Mouse (Mus musculus): ENCODE measurements around the gene Snx18. TPM values are rescaled to one million over a fixed set of nuclear protein-coding genes. Genes with fewer than 3 reads are reported as not detected.

Gene Snx18
- total and polyA plus RNA-seq, 3 experiments, result 8.3 to 20.4 (median 18.0) TPM

DNA sequence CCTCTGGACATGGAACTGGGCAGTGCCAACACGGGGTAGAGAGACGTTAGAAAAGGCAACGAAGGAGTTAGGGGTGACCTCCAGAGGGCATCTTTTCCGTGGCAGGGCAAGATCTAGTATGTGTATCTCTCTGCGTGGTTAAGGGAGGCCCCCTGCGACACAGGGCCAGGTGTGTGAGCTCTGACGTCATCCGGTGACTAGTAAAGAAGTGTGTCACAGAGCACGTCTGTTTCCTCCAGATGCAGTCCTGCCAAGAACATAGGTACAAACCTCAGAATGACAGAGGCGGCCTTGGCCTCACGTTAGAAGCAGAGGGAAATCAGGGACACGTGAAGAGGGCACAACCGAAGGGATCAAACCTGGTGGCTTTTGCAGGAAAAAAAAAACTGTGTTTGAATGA lies 44.1 kb downstream of the Snx18 start:
- Histone ChIP-seq H3K79me2 (replicated peaks; ENCODE audit: control insufficient read depth, insufficient read depth, low read length) (no peaks in the 10 kb centered on the region), H3K4me3 (no peak overlapping the region), H3K9ac (ENCODE audit: low read depth, low read length) (no peak overlapping the region), H3K27me3 (ENCODE audit: control insufficient read depth, insufficient read depth, low read length) (no peaks in the 10 kb centered on the region; the same call in 1 of the 2 replicates), H3K36me3 (ENCODE audit: control insufficient read depth, insufficient read depth, low read length) (no peaks in the 10 kb centered on the region), H3K4me1 (ENCODE audit: control insufficient read depth, insufficient read depth, low read length) (no peaks in the 10 kb centered on the region), H3K27ac (no peak overlapping the region)
- no peak for TF ChIP-seq CTCF (IDR thresholded peaks at IDR 0.05)
- no peak for TF ChIP-seq EP300 (IDR thresholded peaks at IDR 0.05; ENCODE audit: insufficient read depth, low read depth, low read length)
- TF ChIP-seq POLR2A (IDR thresholded peaks at IDR 0.05; ENCODE audit: insufficient read depth, low read depth, low read length), result no peak
- WGBS, result 88% methylated on average over 13 of the region's 13 CpGs
- intact Hi-C loops (cut with DNase I), result no loop called here
- DNase-seq, result no peak

DNA sequence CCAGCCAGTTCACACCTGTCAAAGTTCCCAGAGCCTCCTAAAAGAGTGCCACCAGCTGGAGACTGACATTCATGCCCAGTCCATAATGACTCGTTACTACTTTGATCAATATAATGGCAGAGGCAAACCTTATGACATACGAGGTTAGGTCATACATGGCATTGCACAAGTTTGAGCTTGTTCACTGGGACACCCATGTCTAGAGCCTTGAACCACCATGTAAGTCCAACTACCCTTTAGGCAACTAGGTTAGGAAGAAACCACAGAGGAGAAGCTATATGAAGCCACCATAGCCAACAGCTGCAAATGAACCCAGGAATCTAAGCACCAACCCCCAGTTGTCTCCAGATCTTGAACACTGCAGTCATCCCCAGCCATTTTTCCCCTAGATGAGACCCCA lies 45.0 kb downstream of the Snx18 start:
- Histone ChIP-seq H3K36me3 (ENCODE audit: control insufficient read depth, insufficient read depth, low read length) (no peaks in the 10 kb centered on the region), H3K27ac (no peak overlapping the region), H3K4me1 (ENCODE audit: control insufficient read depth, insufficient read depth, low read length) (no peaks in the 10 kb centered on the region), H3K4me3 (no peak overlapping the region), H3K9ac (ENCODE audit: low read depth, low read length) (no peak overlapping the region), H3K79me2 (replicated peaks; ENCODE audit: control insufficient read depth, insufficient read depth, low read length) (no peaks in the 10 kb centered on the region), H3K27me3 (ENCODE audit: control insufficient read depth, insufficient read depth, low read length) (no peaks in the 10 kb centered on the region; the same call in 1 of the 2 replicates)
- no peak for DNase-seq
- TF ChIP-seq CTCF (IDR thresholded peaks at IDR 0.05) (no peak), EP300 (IDR thresholded peaks at IDR 0.05; ENCODE audit: insufficient read depth, low read depth, low read length) (no peak), POLR2A (IDR thresholded peaks at IDR 0.05; ENCODE audit: insufficient read depth, low read depth, low read length) (no peak)
- WGBS, result 89% methylated on average over 2 of the region's 2 CpGs
- intact Hi-C loops (cut with DNase I), result no loop called here

DNA sequence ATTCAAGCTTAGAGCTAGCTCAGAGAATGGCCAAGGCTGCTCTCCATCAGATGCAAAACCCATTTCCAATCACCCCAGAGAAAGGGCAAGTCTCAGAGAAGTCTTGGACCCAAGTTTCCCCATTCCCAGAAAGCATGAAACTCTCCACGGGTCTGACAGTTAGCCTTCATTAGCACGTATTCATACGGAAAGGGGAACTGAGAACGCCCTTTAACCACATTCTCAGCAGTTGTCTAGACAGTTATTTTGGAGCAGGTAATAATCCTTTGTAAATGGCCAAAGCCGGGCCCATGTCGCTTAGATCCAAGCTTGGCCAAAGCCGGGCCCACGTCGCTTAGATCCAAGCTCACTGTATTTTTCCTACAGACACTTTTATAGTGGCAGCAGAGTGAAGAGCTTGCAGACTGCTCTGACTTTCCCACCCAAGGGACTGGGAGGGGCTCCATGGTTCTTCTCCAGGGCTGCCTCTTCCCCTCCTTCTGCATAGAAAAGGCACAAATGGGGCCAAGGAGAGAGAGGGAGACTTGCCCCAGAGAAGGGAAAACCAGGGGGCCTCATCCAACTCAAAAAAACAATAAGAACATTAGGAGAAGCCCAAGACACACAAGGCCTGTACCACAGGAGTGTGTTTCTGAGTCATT lies 46.2 kb downstream of the Snx18 start:
- TF ChIP-seq CTCF (IDR thresholded peaks at IDR 0.05) (no peak), POLR2A (IDR thresholded peaks at IDR 0.05; ENCODE audit: insufficient read depth, low read depth, low read length) (no peak), EP300 (IDR thresholded peaks at IDR 0.05; ENCODE audit: insufficient read depth, low read depth, low read length) (no peak)
- DNase-seq, result peak in 1 of 2 experiments; percentile 57
- WGBS, result 78% methylated on average over 9 of the region's 9 CpGs
- H3K27ac ChIP-seq, result peak overlapping the region; percentile 31
- no peaks in the 10 kb centered on the region for H3K36me3 ChIP-seq (ENCODE audit: control insufficient read depth, insufficient read depth, low read length)
- no peak overlapping the region for H3K4me3 ChIP-seq
- intact Hi-C loops (cut with DNase I), result no loop called here
- H3K4me1 ChIP-seq (ENCODE audit: control insufficient read depth, insufficient read depth, low read length), result no peaks in the 10 kb centered on the region
- no peaks in the 10 kb centered on the region for H3K79me2 ChIP-seq (replicated peaks; ENCODE audit: control insufficient read depth, insufficient read depth, low read length)
- no peak overlapping the region for H3K9ac ChIP-seq (ENCODE audit: low read depth, low read length)
- H3K27me3 ChIP-seq (ENCODE audit: control insufficient read depth, insufficient read depth, low read length), result no peaks in the 10 kb centered on the region; the same call in 1 of the 2 replicates

DNA sequence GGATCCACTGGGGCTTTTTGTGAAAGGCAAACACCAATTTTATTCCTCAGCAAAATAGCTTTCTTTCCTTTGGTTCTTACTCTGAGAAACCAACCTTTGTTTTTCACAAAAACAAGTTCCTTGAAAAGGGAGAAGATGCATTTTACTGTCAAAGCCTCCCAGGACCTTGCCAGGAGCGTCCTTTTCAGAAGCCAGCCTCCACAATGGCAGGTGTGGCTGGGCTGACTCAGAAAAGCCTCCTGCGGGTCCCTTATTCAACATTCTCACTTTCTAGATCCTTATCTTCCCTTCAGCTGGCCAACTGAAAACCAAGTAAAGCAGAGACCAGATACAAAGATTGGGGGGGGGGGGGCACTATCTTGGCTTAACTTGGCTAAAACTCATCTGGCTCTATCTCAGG lies 48.8 kb downstream of the Snx18 start:
- Histone ChIP-seq H3K36me3 (ENCODE audit: control insufficient read depth, insufficient read depth, low read length) (no peaks in the 10 kb centered on the region), H3K79me2 (replicated peaks; ENCODE audit: control insufficient read depth, insufficient read depth, low read length) (no peaks in the 10 kb centered on the region), H3K4me3 (no peak overlapping the region), H3K4me1 (ENCODE audit: control insufficient read depth, insufficient read depth, low read length) (no peaks in the 10 kb centered on the region), H3K27me3 (ENCODE audit: control insufficient read depth, insufficient read depth, low read length) (no peaks in the 10 kb centered on the region), H3K9ac (ENCODE audit: low read depth, low read length) (no peak overlapping the region), H3K27ac (no peak overlapping the region)
- intact Hi-C loops (cut with DNase I), result no loop called here
- DNase-seq, result no peak
- WGBS, result 44% methylated on average over 2 of the region's 2 CpGs
- TF ChIP-seq CTCF (IDR thresholded peaks at IDR 0.05) (no peak), EP300 (IDR thresholded peaks at IDR 0.05; ENCODE audit: insufficient read depth, low read depth, low read length) (no peak), POLR2A (IDR thresholded peaks at IDR 0.05; ENCODE audit: insufficient read depth, low read depth, low read length) (no peak)

DNA sequence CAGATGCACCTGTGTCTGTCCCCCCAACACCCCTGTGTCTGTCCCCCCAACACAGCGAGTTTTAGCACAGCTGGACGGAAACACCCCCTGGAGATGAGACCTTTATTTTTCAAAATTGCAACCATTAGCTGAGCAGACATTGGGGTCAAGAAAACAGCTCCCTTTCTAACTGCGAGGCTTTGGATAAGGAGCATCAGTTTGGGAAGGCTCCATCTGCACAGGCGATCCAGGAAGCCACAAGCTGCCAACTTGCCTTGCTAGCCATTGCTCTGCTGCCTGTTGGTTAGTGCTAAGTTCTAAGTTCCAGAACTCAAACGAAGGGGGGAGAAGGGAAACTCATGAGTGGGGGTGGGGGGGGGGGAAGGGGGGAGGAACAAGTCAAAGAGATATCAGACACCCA lies 51.4 kb downstream of the Snx18 start:
- Histone ChIP-seq H3K4me1 (ENCODE audit: control insufficient read depth, insufficient read depth, low read length) (no peaks in the 10 kb centered on the region), H3K27me3 (ENCODE audit: control insufficient read depth, insufficient read depth, low read length) (no peaks in the 10 kb centered on the region), H3K4me3 (no peak overlapping the region), H3K79me2 (replicated peaks; ENCODE audit: control insufficient read depth, insufficient read depth, low read length) (no peaks in the 10 kb centered on the region), H3K9ac (ENCODE audit: low read depth, low read length) (no peak overlapping the region), H3K36me3 (ENCODE audit: control insufficient read depth, insufficient read depth, low read length) (no peaks in the 10 kb centered on the region), H3K27ac (peak overlapping the region; percentile 29)
- intact Hi-C loops (cut with DNase I), result no loop called here
- WGBS, result 77% methylated on average over 5 of the region's 5 CpGs
- TF ChIP-seq POLR2A (IDR thresholded peaks at IDR 0.05; ENCODE audit: insufficient read depth, low read depth, low read length) (no peak), CTCF (IDR thresholded peaks at IDR 0.05) (no peak), EP300 (IDR thresholded peaks at IDR 0.05; ENCODE audit: insufficient read depth, low read depth, low read length) (no peak)
- no peak for DNase-seq

DNA sequence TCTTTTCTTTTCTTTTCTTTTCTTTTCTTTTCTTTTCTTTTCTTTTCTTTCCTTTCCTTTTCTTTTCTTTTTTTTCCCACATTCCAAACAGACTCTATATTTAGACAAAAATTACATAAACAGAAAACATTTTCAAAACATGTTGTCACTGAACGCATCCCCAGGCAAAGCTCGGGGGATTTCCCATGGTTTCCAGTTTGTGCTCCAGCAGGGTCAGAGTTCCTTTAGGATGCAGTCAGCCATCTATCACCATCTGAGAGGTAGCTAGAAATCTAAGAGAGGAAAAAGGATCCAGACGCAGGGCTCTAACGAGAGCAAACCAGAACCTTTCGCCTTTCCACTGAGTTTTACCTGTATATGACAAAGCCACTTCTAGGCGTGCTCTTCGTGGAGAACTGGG lies 52.0 kb downstream of the Snx18 start:
- no peak overlapping the region for H3K9ac ChIP-seq (ENCODE audit: low read depth, low read length)
- TF ChIP-seq EP300 (IDR thresholded peaks at IDR 0.05; ENCODE audit: insufficient read depth, low read depth, low read length) (no peak), POLR2A (IDR thresholded peaks at IDR 0.05; ENCODE audit: insufficient read depth, low read depth, low read length) (no peak), CTCF (IDR thresholded peaks at IDR 0.05) (no peak)
- no peak overlapping the region for H3K4me3 ChIP-seq
- H3K27me3 ChIP-seq (ENCODE audit: control insufficient read depth, insufficient read depth, low read length), result no peaks in the 10 kb centered on the region
- H3K79me2 ChIP-seq (replicated peaks; ENCODE audit: control insufficient read depth, insufficient read depth, low read length), result no peaks in the 10 kb centered on the region
- H3K4me1 ChIP-seq (ENCODE audit: control insufficient read depth, insufficient read depth, low read length), result no peaks in the 10 kb centered on the region
- intact Hi-C loops (cut with DNase I), result no loop called here
- DNase-seq, result peak in 1 of 2 experiments; percentile 18
- no peaks in the 10 kb centered on the region for H3K36me3 ChIP-seq (ENCODE audit: control insufficient read depth, insufficient read depth, low read length)
- 82% methylated on average over 7 of the region's 7 CpGs for WGBS
- peak overlapping the region; percentile 29 for H3K27ac ChIP-seq

All from heart, adult 2 months (tissue).